Mouse (Mus musculus) neutrophil, adult 59 days (primary cell): ENCODE measurements around the gene Scaf8. TPM values are rescaled to one million over a fixed set of nuclear protein-coding genes. Genes with fewer than 3 reads are reported as not detected.

ENCODE experiments used
- total RNA-seq, 2 experiments: library from RNA; stranded (reverse); gene quantifications; 1 replicate in 1 of 2; 2 replicates in 1 of 2; pipeline ENCODE4 v1.2.4; 2023

Gene Scaf8
- 10 to 100 TPM; 43.2 to 45.9 TPM for total RNA-seq

DNA sequence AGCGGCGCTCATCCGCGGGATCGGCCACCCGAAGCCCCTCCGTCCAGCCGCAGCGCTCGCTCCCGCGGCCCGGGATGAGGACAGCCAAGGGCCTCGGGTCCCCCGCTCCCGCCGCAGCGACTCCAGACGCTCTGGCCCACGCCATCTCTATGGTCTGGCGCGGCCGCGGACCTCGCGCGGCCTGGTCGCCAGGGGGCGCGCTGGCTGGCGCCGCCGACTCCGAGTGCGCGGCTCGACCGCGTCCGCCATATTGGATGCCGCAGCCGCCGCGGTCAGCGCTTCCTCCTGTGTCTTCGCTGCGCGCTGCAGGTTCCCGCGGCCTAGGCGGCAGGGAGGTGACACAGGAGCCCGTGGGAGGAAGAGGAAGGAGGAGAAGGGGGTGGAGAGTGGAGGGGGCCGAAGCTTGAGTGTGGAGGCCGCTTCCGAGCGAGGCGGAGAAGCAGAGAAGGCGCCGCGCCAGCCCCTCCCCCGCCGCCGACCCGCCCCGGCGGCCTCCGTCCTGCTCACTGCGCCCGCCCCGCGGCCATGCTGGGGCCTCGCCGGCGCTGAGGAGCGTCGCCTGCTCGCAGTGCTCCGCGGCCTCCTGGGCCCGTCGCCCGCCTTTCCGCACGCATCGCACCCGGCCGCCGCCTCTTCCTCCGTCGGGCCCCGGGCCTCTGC, at the start of gene Scaf8:
Gene Scaf8 (plus strand): TSS at position 253 of the 660 bp plus-strand sequence.

Other genes with a start within 250 kb of the Scaf8 start
- 10 to 100 TPM; 22.5 to 25.1 TPM for gene Tiam2, start 211.6 kb downstream of the Scaf8 start, total RNA-seq